Mouse (Mus musculus): ENCODE results near the gene Pim3.

GRCm38 (mm10) chr15:88890751-88891675 lies 29.0 kb downstream of the Pim3 start:
- TF ChIP-seq GATA1 (IDR thresholded peaks at IDR 0.05; ENCODE audit: borderline replicate concordance, low read length): no peak
- no peak for TF ChIP-seq FLI1 (IDR thresholded peaks at IDR 0.05; ENCODE audit: low read length)

Data from megakaryocyte, embryonic 14.5 days (primary cell).